Mouse (Mus musculus) liver, embryonic 16.5 days (tissue): ENCODE measurements around the gene Esr2. TPM values are rescaled to one million over a fixed set of nuclear protein-coding genes. Genes with fewer than 3 reads are reported as not detected.

Experiments
- ATAC-seq: fragments of 200-750 bp; cut with Nextera tagmentation; 2 replicates; pipeline ENCODE4 v1.8.0; 2017; ENCODE audit warnings: low read depth, mild to moderate bottlenecking, moderate number of reproducible peaks, moderate library complexity
- H3K27ac ChIP-seq: fragments of 300-500 bp; sonication (generic); 2 replicates; pipeline ENCODE4 v1.5.1; 2014; ENCODE audit warnings: mild to moderate bottlenecking, low read length
- H3K27me3 ChIP-seq: fragments of 300-500 bp; sonication (generic); 2 replicates; pipeline ENCODE4 v1.6.1; 2014; ENCODE audit warnings: low read depth, low read length, mixed read lengths; ENCODE audit not compliant: control insufficient read depth, insufficient read depth
- H3K36me3 ChIP-seq: fragments of 300-500 bp; sonication (generic); 2 replicates; pipeline ENCODE4 v1.6.1; 2014; ENCODE audit warnings: mild to moderate bottlenecking; ENCODE audit not compliant: control insufficient read depth, insufficient read depth
- H3K4me1 ChIP-seq: fragments of 300-500 bp; sonication (generic); 2 replicates; pipeline ENCODE4 v1.6.1; 2014; ENCODE audit warnings: low read depth, low read length, mixed read lengths; ENCODE audit not compliant: control insufficient read depth
- H3K4me2 ChIP-seq: fragments of 300-500 bp; sonication (generic); 2 replicates; pipeline ENCODE4 v1.6.1; 2014; ENCODE audit warnings: low read depth, low read length, mixed read lengths
- H3K4me3 ChIP-seq: fragments of 300-500 bp; sonication (generic); 2 replicates; pipeline ENCODE4 v1.5.1; 2014; ENCODE audit warnings: low read depth, mild to moderate bottlenecking, low read length
- H3K9ac ChIP-seq: fragments of 300-500 bp; sonication (generic); 2 replicates; pipeline ENCODE4 v1.6.1; 2014; ENCODE audit warnings: low read depth, low read length
- H3K9me3 ChIP-seq: fragments of 300-500 bp; sonication (generic); replicated peaks from 2 replicates; pipeline ENCODE4 v1.6.1; 2016; ENCODE audit warnings: low read length; ENCODE audit not compliant: control insufficient read depth
- WGBS: fragments of 180-500 bp; shearing (Covaris S2); extraction: QIAGEN DNeasy Blood & Tissue Kit; methylation state at CpG from one replicate; pipeline ENCODE4 v1.1.7; 2014; ENCODE audit not compliant: insufficient replicate concordance; 5-methylcytosine and 5-hydroxymethylcytosine counted together
- polyA plus RNA-seq: library from polyadenylated mRNA; unstranded; fragments of >200 nt; fragmentation: Nextera tagmentation; extraction: Ambion mirVana; gene quantifications from 2 replicates; pipeline ENCODE4 v1.2.1, GENCODE M21; 2015

The Esr2 gene
- polyA plus RNA-seq, 1 experiment from 2014 or later: not detected

GRCm38 (mm10) chr12:76085066-76085465 lies 92.0 kb downstream of the Esr2 start:
- H3K4me3 ChIP-seq: no peak overlapping the region
- H3K27me3 ChIP-seq: peaks cover 6% of the 10 kb centered on the region; the same call in 1 of the 2 replicates
- ATAC-seq: no peak
- no peaks in the 10 kb centered on the region for H3K4me1 ChIP-seq
- H3K9me3 ChIP-seq: no peaks in the 10 kb centered on the region
- no peak overlapping the region for H3K27ac ChIP-seq
- no peak overlapping the region for H3K9ac ChIP-seq
- no peak overlapping the region for H3K4me2 ChIP-seq
- H3K36me3 ChIP-seq: no peaks in the 10 kb centered on the region
- 39% methylated on average over 9 of the region's 9 CpGs for whole genome bisulfite sequencing

GRCm38 (mm10) chr12:76081557-76082211 lies 95.4 kb downstream of the Esr2 start:
- no peaks in the 10 kb centered on the region for H3K36me3 ChIP-seq
- no peak overlapping the region for H3K9ac ChIP-seq
- no peak overlapping the region for H3K4me2 ChIP-seq
- H3K27me3 ChIP-seq: peaks cover 6% of the 10 kb centered on the region; the same call in 1 of the 2 replicates
- no peak for ATAC-seq
- 17% methylated on average over 22 of the region's 22 CpGs for WGBS
- H3K4me3 ChIP-seq: no peak overlapping the region
- H3K9me3 ChIP-seq: no peaks in the 10 kb centered on the region
- no peaks in the 10 kb centered on the region for H3K4me1 ChIP-seq
- no peak overlapping the region for H3K27ac ChIP-seq

- Histone ChIP-seq H3K36me3 (no peaks in the 10 kb centered on the region), H3K27ac (no peak overlapping the region), H3K4me2 (no peak overlapping the region), H3K27me3 (peaks cover 6% of the 10 kb centered on the region; the same call in 1 of the 2 replicates), H3K4me1 (no peaks in the 10 kb centered on the region), H3K4me3 (no peak overlapping the region), H3K9ac (no peak overlapping the region), H3K9me3 (no peaks in the 10 kb centered on the region)
- no peak for ATAC-seq
- WGBS: 43% methylated on average over 14 of the region's 14 CpGs
Measured at GRCm38 (mm10) chr12:76080876-76081556, 96.0 kb downstream of the Esr2 start.

GRCm38 (mm10) chr12:76073981-76074380 lies 103.1 kb downstream of the Esr2 start:
- 59% methylated on average over 7 of the region's 7 CpGs for WGBS
- H3K4me1 ChIP-seq: no peaks in the 10 kb centered on the region

GRCm38 (mm10) chr12:76073066-76073826 lies 103.8 kb downstream of the Esr2 start:
- Histone ChIP-seq H3K4me1 (no peaks in the 10 kb centered on the region), H3K9ac (no peak overlapping the region), H3K4me3 (no peak overlapping the region), H3K4me2 (no peak overlapping the region), H3K27ac (no peak overlapping the region), H3K9me3 (no peaks in the 10 kb centered on the region), H3K27me3 (no peaks in the 10 kb centered on the region), H3K36me3 (no peaks in the 10 kb centered on the region)
- ATAC-seq: no peak
- WGBS: 37% methylated on average over 13 of the region's 13 CpGs

More at GRCm38 (mm10) chr12:76073981-76074380, 103.1 kb downstream of the Esr2 start:
- H3K4me3 ChIP-seq: no peak overlapping the region
- H3K4me2 ChIP-seq: no peak overlapping the region
- no peaks in the 10 kb centered on the region for H3K36me3 ChIP-seq
- no peak overlapping the region for H3K9ac ChIP-seq
- no peak overlapping the region for H3K27ac ChIP-seq
- ATAC-seq: no peak
- no peaks in the 10 kb centered on the region for H3K9me3 ChIP-seq
- H3K27me3 ChIP-seq: no peaks in the 10 kb centered on the region

- H3K27ac ChIP-seq: no peak overlapping the region
Measured at GRCm38 (mm10) chr12:76071935-76072849, 104.9 kb downstream of the Esr2 start.

More at GRCm38 (mm10) chr12:76071935-76072849, 104.9 kb downstream of the Esr2 start:
- Histone ChIP-seq H3K27me3 (no peaks in the 10 kb centered on the region), H3K4me2 (no peak overlapping the region), H3K36me3 (no peaks in the 10 kb centered on the region), H3K9me3 (no peaks in the 10 kb centered on the region), H3K9ac (no peak overlapping the region), H3K4me1 (no peaks in the 10 kb centered on the region), H3K4me3 (no peak overlapping the region)
- ATAC-seq: no peak
- WGBS: 40% methylated on average over 19 of the region's 19 CpGs

Other genes with a start within 250 kb of the Esr2 start
- gene Tex21, start 69.5 kb upstream of the Esr2 start, polyA plus RNA-seq: 0.11 TPM in 1 of 2 replicates, not detected in the other
- 100 and 102 TPM in 2 replicates for gene Mthfd1, start 78.0 kb upstream of the Esr2 start, polyA plus RNA-seq
- 0.16 and 0.21 TPM in 2 replicates for gene Akap5, start 147.6 kb upstream of the Esr2 start, polyA plus RNA-seq
- gene Zbtb25, start 192.3 kb upstream of the Esr2 start, polyA plus RNA-seq: 4.1 and 4.8 TPM in 2 replicates
- gene Zbtb1, start 193.0 kb upstream of the Esr2 start, polyA plus RNA-seq: 2.9 and 3.4 TPM in 2 replicates
- 1.4 and 1.5 TPM in 2 replicates for gene Hspa2, start 226.9 kb upstream of the Esr2 start, polyA plus RNA-seq
- gene Ppp1r36, start 240.3 kb upstream of the Esr2 start, polyA plus RNA-seq: 0.08 and 0.11 TPM in 2 replicates